Mouse (Mus musculus): ENCODE results near the gene Psmb9.
"Not testable (repeated sequence)": the region's sequence is repeated elsewhere in the genome, so short reads cannot be mapped to it uniquely, and the experiment has no call there.

Psmb9 gene

DNA sequence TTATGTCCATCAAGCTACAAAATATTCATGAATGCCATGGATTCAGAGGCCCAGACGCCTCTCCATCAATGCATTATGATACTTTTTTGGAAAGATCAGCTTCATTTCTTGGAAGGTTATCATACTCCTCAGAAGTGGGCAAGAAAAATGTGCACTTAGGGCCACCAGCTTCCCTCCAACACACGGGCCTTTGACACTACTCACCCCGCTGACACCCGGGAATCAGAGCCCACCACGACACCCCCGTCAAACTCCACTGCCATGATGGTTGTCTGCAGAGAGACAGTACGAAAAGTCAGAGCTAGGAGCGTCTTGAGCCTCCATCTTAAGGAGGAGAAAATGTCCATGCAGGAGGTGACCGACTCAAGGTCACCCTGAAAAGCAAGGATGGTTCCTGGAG lies 2.0 kb downstream of the Psmb9 start:
- no peak for DNase-seq (ENCODE audit: low read depth, low spot score)

- DNase-seq (ENCODE audit: low read depth, low spot score), result no peak
These were observed 3.9 kb downstream of the Psmb9 start for GRCm38 (mm10) chr17:34183564-34184219.

DNA sequence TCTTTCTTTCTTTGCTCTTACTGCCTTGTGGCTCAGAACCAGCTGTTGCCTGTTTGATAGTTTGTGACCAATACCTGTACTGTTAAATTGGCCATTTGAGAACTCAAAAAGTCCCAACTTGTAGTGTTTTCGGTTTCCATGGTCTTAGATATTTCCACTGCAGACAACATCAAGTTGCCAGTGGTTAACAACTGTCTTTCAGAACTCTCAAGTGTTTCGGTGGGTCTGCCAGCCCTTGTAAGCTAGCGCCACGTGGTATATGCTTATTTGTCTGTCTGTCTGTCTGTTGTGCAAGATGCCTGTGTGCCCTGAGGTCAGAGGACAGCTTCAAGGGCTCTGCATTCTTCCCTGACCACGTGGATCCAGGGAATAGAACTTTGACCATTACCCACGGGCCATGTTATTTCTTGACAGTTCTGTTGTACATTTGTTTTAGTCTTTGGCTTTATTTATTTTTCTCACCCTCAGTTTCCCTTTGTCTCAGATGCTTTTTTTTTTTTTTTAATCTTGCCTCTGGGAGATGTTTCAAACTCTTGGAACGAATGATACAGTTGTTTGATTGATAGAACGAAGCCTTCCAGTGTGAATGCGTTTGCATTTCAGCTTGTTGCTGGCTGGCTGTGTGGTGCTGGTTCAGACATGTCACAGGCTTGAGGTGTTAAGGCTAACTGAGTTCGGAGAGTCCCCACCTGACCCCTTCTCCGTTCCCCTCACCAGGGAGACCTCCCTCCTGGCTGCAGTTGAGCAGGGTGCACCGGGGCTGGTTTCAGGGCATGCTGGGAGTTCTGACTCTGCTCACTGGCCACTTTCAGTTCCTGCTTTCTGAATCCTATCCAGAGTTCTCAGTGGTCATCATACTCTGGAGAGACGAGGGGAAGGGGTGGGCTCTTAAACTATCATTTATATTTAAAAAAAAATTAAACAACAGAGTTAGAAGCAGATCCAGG lies 7.4 kb downstream of the Psmb9 start:
- DNase-seq (ENCODE audit: low read depth, low spot score), result no peak

DNA sequence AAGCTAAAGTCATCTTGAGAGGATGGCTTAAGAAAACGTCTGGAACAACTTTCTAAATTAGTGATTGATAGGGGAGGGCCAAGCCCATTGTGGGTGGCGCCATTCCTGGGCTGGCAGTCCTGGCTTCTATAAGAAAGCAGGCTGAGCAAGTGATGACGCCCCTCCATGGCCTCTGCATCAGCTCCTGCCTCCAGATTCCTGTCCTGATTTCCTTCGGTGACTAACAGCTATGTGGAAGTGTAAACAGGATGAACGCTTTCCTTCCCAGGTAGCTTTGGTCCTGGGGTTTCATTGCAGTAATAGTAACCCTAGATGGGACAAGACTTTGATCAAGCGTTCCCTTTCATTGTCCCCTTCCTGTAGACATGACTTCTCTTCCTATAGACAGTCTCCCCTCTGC lies 8.5 kb downstream of the Psmb9 start:
- DNase-seq (ENCODE audit: low read depth, low spot score), result no peak

- no peak for DNase-seq (ENCODE audit: low read depth, low spot score)
These were observed 10.4 kb downstream of the Psmb9 start for GRCm38 (mm10) chr17:34177179-34177578.

DNA sequence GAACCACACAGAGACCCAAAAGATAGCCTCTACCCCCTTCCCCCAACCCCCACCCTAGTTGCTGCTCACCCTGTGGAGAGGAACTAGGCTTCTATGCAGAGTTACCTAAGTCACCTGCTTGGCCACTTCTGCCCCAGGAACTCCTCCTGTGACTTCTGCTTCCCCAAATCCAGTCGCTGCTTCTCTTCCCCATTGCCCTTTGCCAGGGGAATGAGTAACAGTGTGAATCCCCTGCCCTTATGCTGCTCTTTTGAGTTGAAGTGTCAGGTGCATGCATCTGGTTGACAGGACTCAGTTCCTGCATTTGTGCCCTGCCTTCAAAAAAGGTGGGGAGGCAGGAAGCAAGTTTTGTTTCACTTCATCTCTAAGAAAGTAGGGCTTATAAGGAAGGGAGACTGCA lies 13.5 kb downstream of the Psmb9 start:
- no peak for DNase-seq (ENCODE audit: low read depth, low spot score)

GRCm38 (mm10) chr17:34172528-34172927 lies 15.0 kb downstream of the Psmb9 start:
- DNase-seq (ENCODE audit: low read depth, low spot score), result no peak

DNA sequence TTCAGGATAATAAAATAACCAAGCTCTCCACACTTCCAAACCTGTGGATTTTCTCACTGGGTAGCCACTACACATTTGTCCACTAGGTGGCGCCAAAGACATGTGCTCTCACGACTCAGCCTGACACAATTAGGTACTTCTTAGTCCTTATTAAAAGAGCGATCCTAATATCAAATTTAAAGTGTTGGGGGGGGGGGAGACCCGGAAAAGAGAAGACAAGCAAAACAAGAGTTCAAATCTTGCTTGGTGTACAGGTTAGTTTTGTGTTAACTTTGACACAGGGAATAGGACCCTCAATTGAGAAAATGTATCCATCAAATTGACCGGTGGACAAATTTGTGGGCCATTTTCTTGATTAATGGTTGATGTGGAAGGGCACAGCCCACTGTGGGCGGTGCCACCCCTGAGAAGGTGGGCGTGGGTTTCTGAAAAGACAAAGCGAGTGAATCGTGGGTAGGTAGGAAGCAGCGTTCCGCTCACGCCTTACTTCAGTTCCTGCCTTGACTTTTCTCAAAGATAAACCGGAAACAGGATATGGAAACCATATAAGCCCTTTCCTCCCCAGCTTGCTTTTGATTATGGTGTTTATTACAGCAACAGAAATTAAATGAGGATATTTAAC lies 16.6 kb downstream of the Psmb9 start:
- peak; percentile 70 for DNase-seq (ENCODE audit: low read depth, low spot score)

- DNase-seq (ENCODE audit: low read depth, low spot score), result no peak
These were observed 17.1 kb downstream of the Psmb9 start for GRCm38 (mm10) chr17:34170487-34170876.

- no peak for DNase-seq (ENCODE audit: low read depth, low spot score)
These were observed 18.3 kb downstream of the Psmb9 start for GRCm38 (mm10) chr17:34169279-34169678.

DNA sequence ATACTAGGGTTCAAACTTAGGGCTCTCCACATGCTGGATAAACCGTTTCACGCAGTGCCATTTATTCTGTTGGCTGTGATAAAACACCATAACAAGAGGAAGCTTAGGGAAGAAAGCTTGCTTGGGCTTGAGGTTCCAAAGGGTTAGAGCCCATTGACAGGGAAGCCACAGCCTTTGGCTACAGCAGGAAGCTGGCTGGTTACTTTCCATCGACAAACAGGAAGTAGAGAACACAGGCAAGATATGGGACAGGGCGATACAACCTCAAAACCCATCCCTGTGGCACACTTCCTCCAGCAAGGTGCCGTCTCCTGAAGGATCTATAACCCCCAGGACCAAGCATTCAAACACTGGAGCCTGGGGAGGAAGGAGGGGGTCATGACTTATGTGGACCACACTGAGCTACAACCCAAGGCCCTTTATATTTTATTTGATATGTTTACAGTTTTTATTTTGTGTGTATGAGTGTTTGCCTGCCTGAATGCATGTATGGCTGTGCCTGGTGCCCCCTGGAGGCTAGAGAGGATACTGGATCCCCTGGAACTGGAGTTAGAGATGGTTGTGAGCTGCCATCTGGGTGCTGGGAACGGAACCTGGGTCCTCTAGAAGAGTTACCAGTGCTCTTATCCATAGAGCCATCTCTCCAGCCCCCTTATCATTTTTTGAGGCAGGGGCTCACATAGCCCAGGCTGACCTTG lies 22.4 kb downstream of the Psmb9 start:
- no peak for DNase-seq (ENCODE audit: low read depth, low spot score)

- no peak for DNase-seq (ENCODE audit: low read depth, low spot score)
These were observed 23.2 kb downstream of the Psmb9 start for GRCm38 (mm10) chr17:34164202-34164895.

GRCm38 (mm10) chr17:34155534-34155933 lies 32.0 kb downstream of the Psmb9 start:
- no peak for DNase-seq (ENCODE audit: low read depth, low spot score)

GRCm38 (mm10) chr17:34152923-34153322 lies 34.6 kb downstream of the Psmb9 start, which contains the start of gene H2-DMb1:
Gene H2-DMb1 (plus strand): TSS chr17:34153072.
- DNase-seq (ENCODE audit: low read depth, low spot score), result peak; percentile 55

GRCm38 (mm10) chr17:34144960-34145371 lies 42.6 kb downstream of the Psmb9 start:
- no peak for DNase-seq (ENCODE audit: low read depth, low spot score)

DNA sequence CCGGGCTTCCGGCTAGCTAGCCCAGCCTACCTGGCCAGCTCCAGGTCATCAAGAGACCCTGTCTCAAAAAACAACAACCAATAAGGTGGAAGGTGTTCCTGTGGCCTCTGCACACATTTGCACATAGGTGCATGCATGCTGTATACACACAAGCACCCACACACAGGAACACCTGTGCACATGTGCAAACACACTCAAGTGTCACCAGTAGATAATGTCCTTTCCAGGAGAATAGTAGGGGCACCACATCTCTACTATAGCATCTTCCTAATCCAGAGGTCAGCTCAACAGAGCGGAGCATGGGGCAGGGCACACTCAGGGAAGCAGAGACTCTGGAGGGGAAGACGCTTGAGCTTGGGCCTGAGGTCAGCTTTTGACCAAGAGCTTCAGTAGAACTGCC lies 43.3 kb downstream of the Psmb9 start:
- DNase-seq (ENCODE audit: low read depth, low spot score), result not testable (repeated sequence)

DNA sequence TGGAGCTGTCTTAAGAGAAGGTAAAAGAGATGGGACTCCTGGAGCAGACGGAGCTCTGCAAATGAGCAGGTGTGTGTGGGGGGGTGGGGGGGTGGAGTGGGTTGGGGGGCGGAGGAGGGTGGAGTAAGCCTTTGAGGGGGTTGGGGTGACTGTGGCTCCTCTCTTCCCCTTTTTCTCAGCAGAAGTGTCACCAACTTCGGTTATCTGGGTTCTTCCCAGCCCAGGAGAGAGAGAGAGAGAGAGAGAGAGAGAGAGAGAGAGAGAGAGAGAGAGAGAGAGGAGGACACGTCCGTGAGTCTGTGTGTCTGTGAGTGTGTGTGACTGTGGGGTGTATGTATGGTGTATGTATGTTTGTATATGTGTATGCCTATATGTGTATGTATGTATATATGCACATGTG lies 44.1 kb downstream of the Psmb9 start:
- no peak for DNase-seq (ENCODE audit: low read depth, low spot score)

DNA sequence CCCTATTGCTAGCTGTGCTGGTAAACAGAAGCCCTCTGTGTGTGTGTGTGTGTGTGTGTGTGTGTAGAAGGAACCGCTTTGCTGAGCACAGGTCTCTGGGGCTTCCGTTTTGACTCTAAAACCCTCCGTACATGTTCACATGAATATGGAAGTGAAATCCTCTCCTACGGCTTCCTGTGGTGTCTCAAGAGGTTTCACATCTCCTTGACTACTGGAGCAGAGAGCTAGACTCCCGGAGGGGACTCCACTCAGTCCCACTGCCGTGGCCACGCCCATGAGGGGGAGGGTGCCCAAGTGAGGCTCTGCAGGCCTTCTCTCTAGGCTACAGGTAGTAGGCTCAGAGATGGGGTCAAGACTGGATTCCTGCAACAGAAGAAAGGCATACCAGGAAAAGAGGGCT lies 44.5 kb downstream of the Psmb9 start, which contains the start of gene H2-DMb2:
Gene H2-DMb2, plus strand, starts transcription at position 275 of the 400 bp plus-strand sequence.
- no peak for DNase-seq (ENCODE audit: low read depth, low spot score)

DNA sequence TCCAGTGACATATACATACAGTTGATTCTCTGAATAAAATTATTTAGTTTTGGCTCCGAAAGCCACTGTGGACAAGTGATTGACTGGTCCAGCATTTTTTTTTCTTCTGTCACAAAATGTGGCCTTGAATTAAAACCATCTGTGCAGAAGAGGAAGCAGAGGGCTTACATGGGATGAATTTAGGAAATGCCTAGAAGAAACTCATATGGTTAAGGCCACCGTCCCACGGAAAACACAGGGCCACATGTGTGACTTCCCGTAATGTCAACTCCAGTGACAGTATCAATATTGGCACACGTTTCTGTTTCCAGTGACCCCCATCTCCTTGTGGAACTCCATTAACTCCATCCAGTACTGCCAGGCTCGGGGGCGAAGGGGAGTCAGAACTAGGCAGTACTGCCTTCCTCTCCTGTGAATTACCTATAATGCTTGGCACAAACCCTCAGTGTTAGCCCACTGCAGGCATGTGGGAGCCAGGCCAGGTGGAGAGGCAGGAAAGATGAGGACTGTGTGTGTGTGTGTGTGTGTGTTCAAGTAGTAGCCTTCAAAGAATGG lies 45.0 kb downstream of the Psmb9 start:
- no peak for DNase-seq (ENCODE audit: low read depth, low spot score)

GRCm38 (mm10) chr17:34141448-34141847 lies 46.1 kb downstream of the Psmb9 start:
- DNase-seq (ENCODE audit: low read depth, low spot score), result no peak

GRCm38 (mm10) chr17:34140240-34140639 lies 47.3 kb downstream of the Psmb9 start:
- no peak for DNase-seq (ENCODE audit: low read depth, low spot score)

All from retina, postnatal 7 days (tissue).